Mouse (Mus musculus) megakaryocyte progenitor cell, adult 5-6 weeks (primary cell): ENCODE data around the gene Zfp536. TPM values are rescaled to one million over a fixed set of nuclear protein-coding genes. Genes with fewer than 3 reads are reported as not detected.

Source experiments
- ATAC-seq: replicated peaks from 2 replicates; pipeline ENCODE4 v1.8.0; 2016; ENCODE audit warnings: mild to moderate bottlenecking, moderate TSS enrichment, inconsistent platforms; ENCODE audit not compliant: poor library complexity
- total RNA-seq, 2 experiments: library from RNA; stranded (forward) in 1 of 2; stranded (reverse) in 1 of 2; fragments of 157-497, 149-512 nt in 1 of 2; fragments of 200-1000 nt in 1 of 2; gene quantifications; 2 replicates each; pipeline versions ENCODE4 v1.2.3 to v1.2.4; 2015 to 2017

Gene Zfp536
- total RNA-seq, 2 experiments from 2014 or later: not detected

DNA sequence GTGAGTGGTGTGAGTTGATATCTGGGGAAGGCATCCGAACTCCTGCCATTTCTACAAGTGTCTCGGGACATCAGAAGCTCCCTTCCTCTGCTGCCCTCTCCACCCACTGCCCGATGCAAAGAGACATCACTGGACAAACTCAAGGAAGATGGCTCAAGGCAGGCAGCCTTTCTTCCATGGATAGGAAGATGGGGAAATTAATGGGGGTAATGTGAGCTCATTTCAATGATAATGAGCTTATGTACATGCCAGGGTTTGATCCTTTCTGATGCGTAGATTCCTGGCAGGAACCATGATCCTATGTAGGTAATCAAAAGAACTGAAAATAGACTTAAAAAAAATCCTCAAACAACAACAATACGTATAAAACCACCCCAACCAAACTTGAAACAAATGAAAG lies 296.1 kb downstream of the Zfp536 start:
- ATAC-seq: no peak

DNA sequence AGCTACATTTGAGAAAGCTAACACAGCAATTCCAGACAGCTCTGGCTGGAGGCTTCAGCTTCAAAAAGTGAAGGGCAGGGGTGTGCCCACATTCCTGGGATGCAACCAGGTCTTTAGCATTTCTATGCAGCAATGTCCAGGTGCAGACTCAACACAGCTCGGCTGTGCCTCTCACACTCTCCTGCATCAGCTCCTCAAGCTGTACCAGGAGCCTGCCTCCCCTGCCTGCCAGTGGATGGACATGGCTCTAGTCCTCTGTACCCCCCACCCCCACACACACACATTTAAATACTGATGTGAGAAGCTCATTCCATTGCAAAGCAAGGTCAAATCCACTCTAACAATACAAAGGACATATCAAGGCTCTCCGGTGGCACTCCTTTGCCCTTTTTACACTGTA lies 298.0 kb downstream of the Zfp536 start:
- no peak for ATAC-seq

DNA sequence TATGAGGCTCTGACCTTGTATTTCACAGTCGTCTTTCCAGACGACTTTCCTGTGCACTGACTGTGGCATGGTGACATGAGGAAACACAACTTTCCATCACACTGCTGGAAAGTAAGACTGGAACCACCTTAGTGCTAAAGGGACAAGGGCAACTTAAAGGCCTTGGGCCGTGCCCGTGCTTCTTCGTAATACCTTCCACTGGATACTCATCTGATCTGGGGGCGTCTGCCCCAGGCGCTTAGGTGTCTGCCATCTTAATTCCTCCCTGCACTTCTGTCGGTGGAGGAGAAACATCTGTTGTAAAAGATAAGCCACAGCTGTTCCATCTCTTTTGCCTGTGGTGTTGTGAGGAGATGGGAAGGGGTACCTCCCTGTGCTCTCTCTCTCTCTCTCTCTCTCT lies 299.2 kb downstream of the Zfp536 start:
- no peak for ATAC-seq

DNA sequence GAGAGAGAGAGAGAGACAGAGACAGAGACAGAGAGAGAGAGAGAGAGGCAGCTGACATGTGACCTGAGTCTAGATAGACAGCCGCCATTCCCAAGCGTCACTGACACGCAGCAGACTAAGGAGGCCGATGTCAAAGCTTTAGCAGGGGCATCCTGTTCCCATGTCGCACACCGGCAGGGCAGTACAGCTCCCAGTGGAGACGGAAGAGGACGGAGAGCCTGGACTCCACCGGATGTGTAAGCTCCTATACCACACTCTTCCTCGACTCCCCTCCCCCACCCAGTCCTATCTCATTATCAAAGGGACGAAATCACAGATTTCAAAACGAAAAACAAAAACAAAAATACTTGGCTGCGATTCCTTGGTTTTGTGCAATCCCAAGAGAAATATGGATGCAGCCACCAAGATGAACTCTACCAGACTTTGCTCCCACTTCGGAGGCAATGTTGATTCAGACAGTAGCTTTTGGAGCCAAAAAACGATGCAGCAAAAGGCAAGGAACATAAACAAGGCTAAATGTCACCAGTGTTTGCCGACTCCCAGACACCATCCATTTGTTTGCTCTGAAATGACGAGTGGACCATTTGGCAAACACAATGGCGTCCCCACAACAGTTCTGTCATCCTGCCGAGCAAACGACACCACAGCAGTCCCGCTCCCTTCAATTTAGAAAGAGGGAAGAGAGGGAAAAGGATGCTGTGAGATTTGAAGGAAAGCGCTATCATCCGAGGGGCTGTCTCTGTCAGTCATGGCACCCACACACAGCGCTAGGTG lies 299.9 kb downstream of the Zfp536 start:
- ATAC-seq: no peak

DNA sequence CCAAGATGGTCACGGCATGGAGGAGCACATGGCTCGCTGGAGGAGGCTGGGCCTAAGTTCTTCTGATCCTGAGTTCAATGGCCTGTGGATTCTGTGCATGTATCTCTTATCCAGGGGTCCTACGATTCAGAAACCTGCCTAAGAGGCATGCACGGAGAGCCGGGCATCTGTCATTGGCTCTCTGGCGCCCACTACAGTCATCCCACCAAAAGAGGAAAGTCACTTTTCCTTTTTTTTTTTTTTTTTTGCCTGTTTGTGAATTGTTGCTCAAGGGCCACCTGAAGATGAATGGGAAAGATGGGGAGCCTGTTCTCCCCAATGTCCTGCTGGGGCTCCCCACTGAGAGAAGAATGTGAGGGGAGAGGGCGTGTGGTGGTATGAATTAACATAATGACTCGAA lies 301.7 kb downstream of the Zfp536 start:
- peak; percentile 44; the same call in 1 of the 2 replicates for ATAC-seq

DNA sequence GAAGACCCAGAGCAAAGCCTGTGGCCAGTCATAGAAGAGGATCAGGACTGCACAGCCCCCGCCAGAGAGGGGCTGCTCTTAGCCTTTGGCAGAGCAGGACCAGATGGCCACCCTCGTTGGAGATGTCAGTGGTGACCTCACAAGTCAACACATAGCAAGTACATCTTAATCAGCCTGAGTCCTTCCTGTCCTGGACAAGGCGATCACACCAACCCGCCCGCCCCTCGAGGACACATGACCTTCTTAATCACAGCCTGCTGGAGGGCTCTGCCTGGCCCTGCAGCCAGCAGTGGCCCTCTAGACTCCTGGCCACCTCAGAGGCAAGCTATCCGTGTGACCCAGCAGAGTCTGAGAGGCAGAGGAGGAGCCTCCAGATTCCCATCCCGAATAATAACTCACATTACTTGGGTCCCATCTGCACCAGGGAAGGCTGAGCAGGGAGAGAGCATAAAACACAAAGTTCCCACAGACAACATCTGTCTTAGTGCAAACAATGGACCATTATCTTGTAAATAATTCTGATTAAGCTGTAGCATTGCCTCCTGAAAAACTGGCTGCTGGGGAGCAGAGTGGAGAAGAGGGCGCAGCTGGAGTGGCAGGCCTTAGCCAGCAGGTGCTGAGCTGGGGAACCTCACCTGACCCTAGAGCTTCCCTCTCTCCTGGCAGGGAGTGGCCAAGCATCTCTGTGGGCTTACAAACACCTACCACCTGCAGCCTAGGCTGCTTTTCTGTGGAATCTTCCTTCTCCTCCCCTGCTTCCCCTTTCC lies 306.8 kb downstream of the Zfp536 start:
- no peak for ATAC-seq

DNA sequence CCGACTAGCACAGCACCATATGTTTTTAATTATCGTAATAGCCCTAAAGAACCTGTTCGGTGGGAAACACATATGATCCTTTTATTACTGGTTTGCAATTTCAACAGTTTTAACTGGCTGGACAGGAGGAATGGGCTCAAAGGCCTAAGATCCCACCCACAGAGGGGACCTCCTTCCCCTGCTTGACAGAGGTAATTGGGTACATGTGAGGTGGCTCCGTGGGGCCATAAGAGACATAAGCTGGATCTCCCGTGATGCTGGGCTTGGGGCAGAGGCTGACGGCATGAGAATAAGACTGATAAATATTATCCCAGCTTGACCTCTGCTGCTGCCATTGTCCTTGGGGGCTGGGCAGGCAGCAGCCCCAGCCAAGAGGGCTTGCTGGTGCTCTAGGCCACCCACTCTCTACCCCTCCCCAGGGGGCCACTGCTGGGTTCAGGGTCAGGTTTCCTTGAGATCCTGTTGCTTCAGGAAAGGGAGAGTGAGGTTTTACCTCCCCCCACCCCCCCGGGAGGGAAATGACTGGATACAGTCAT lies 309.2 kb downstream of the Zfp536 start:
- no peak for ATAC-seq

DNA sequence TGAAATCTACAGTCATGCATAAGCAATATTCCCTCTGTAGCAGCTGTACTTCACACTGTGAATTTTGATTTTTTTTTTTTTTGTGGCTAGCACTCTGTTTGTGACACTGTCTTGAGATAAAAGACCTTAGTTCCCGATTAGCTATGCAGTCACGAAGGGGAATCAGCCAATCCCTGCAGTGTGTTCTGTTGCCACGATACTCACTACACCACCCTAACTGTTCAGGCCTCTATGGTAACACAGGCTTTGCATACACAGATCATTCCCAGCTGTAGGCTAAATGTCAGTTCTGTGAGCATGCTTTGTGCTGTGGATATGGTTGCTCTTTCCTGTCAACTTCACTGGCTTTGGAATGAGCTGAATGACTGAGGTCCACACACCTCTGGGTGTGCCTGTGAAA lies 325.9 kb downstream of the Zfp536 start:
- no peak for ATAC-seq

DNA sequence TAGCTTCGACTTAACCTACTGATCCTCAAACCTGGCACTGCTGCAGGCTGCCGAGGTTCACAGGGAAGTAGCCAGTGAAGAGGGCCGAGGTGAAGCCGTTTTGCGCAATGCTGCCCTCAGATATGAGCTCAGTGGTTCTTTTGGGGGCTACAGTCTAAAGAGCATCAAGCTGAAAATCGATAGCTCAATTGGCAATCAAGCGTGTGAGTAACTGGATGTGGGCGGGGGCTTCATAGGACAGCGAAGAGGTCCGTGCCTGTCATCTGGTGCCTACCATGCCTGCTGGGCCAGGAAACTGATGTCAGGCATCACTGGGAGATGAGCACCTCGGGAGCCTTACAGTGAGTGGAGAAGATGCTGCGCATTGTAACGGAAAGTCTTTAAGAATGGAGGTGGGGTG lies 333.5 kb downstream of the Zfp536 start:
- ATAC-seq: peak; percentile 27

DNA sequence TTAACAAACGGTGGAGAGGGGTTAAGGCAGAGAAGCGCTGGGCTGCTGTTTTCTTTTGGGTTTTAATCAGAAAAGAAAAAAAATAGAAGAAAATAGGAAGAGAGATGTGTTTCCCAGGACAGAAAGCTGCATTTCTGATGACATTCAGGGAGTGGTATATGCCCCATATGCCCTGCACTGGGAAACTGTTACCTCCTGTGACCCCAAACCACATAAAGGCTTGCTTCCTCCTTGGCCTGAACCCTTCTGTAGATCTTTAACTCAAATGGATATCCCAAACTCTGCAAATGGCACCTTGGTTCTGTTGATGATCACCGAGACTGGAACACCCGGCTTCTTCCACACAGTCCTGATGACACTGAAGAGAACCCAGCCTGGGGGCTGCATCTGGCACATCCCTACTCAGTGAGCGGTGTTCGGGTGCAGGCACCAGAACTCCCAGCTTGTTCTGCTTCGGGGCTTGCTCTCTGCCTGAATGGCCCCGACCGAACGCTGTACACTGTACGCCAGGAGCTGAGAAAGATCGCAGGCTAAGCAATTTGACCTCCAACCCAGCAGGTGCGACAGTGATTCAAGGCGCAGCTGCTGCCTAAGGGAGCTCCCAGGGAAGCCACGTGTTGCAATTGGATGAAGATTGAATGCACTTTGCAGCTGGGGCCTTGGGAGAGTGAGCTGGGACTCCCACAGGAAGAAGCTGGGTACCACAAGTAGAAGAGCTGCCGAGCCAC lies 334.2 kb downstream of the Zfp536 start:
- peak; percentile 72 for ATAC-seq

DNA sequence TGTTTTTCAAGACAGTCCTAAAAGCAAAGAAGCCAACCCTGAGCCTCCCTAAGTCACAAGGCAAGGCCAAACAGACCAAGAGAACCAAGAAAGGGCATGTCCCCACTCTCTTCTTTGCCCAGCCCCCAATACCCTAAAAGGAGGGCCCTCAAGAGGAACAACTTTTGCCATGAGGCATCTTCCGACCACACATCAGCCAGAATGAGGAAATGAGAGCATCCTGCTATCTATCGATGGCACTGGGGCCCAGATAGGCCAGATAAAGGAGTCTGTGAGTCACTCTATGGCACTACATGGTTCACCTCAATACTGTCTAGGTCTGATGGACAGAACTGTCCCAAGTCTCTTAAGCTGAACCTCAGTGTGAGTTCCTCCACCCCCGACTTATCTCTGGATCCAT lies 335.6 kb downstream of the Zfp536 start:
- ATAC-seq: peak; percentile 90

DNA sequence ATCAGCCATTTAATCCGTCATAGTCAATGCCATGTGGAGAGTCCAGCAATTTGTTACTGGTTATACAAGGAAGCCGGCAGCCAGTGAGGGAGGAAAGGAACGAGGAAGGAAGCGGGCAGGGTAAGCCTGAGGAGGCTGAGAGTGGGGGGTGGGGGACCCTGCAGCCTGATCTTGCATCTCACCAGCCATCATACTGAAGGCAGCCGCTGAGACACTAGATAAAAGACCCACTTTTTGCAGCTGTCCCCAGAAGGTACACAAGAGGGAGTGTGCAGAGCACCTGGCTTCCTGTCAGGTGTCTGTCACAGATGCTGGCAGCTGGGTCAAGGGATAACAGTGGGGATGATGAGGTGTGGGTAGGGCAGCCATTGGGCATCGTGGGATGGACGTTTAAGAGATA lies 340.3 kb downstream of the Zfp536 start:
- ATAC-seq: no peak

DNA sequence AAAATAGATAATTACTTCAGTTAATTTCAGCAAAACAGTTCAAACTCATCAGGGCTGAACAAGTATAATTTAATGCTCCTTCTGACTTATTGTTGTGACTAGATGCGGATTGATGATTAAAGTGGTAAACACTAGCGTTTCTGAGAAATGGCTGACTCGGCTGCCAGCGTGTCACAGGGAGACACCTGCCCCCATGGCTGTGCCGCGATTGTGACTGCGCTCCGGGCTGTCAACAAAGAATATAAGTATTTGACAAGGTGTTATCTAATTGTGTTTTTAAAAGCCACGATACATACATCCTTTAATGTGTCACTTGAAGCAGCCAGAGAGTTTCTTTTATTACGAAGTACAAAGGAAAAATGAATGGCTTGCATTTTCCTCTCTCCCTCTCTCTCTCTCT lies 342.0 kb downstream of the Zfp536 start:
- no peak for ATAC-seq

DNA sequence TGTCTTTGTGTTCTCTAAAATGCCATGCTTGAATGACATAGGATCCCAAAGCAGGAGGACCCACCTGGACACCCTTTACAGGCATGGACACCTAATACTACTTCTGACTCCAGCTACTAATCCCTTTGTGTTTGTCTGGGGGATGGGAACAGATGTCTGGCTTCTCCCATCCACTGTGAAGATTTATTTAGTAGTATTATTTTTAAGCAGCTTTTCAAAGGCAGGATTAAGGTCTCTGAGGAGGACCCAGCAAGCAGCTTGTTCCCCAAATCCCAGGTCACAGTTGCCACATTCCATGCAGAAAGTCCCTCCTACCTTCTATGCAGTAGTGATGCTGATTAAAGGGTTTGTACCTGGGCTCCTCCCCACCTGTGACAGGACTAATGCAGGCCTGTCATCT lies 347.4 kb downstream of the Zfp536 start:
- ATAC-seq: no peak

DNA sequence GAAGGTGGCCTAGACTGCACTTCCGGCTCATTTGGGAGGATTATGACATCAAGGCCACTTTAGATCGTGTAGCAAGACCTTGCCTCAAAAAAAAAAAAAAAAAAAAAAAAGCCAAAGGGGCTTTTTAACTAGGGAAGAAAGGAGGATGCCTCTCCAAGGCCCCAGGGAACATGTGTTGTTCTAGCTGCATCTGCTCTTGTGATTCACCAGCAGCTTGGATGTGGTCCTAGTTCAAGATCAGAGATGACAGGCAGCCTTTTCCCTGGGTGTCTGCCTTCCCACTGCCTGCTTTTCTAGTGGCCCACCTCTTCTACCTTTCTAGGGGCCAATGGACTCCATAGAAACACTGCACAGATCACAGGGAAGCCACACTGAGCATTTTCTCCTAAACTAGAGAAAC lies 350.5 kb downstream of the Zfp536 start:
- no peak for ATAC-seq

Other genes starting within 250 kb of the Zfp536 start
- 71.7 and 75.5 TPM in 2 replicates for gene Uri1, start 249.9 kb upstream of the Zfp536 start, total RNA-seq (2015)
- 55.9 and 62.8 TPM in 2 replicates for gene Uri1, start 249.9 kb upstream of the Zfp536 start, total RNA-seq (2017)